Mouse (Mus musculus) cerebellum, adult 2 months (tissue): ENCODE measurements around the gene Cep131. TPM values are rescaled to one million over a fixed set of nuclear protein-coding genes. Genes with fewer than 3 reads are reported as not detected.

Experiments
- DNase-seq, 2 experiments: peaks; one replicate each; pipeline ENCODE4 v3.0.0; 2021
- H3K27ac ChIP-seq: fragments of 200-500 bp; 2 replicates; pipeline ENCODE4 v1.5.1; 2012; ENCODE audit warnings: low read length, control low read depth, inconsistent platforms; ENCODE audit not compliant: insufficient read depth
- H3K27me3 ChIP-seq: fragments of 200-500 bp; 2 replicates; pipeline ENCODE4 v1.6.1; 2012; ENCODE audit warnings: inconsistent platforms, mild to moderate bottlenecking, low read length, moderate library complexity; ENCODE audit not compliant: control insufficient read depth, insufficient read depth
- H3K4me1 ChIP-seq: fragments of 200-500 bp; 2 replicates; pipeline ENCODE4 v1.6.1; 2011; ENCODE audit warnings: low read length; ENCODE audit not compliant: control insufficient read depth, insufficient read depth
- H3K4me3 ChIP-seq: fragments of 200-500 bp; replicated peaks from 2 replicates; pipeline ENCODE3; 2011; ENCODE audit warnings: mild to moderate bottlenecking, low read depth, low read length, control low read depth; ENCODE audit not compliant: insufficient read depth
- CTCF ChIP-seq: fragments of 200-500 bp; IDR thresholded peaks from 2 replicates; pipeline ENCODE4 v1.5.1; 2011; ENCODE audit warnings: low read depth, mild to moderate bottlenecking, control low read depth, low read length, moderate library complexity, borderline replicate concordance; ENCODE audit not compliant: insufficient read depth
- POLR2A ChIP-seq: fragments of 200-500 bp; IDR thresholded peaks from 2 replicates; pipeline ENCODE4 v1.6.1; 2011; ENCODE audit warnings: low read length, control low read depth, borderline replicate concordance; ENCODE audit not compliant: insufficient read depth
- WGBS: fragments of 180-500 bp; shearing (Covaris S2); methylation state at CpG from one replicate; pipeline ENCODE4 v1.1.7; 2018; 5-methylcytosine and 5-hydroxymethylcytosine counted together
- polyA plus RNA-seq: library from polyadenylated mRNA; depleted of rRNA; stranded (reverse); fragments of >200 nt; gene quantifications from 2 replicates; pipeline ENCODE4 v1.2.3, GENCODE M21; 2012

Gene Cep131
- polyA plus RNA-seq, 1 experiment = 33.0 TPM

- TF ChIP-seq CTCF = no peak
- TF ChIP-seq POLR2A = no peak
- peaks cover 84% of the 10 kb centered on the region for H3K4me1 ChIP-seq
- no peaks in the 10 kb centered on the region for H3K27me3 ChIP-seq
- H3K27ac ChIP-seq = no peak overlapping the region
- H3K4me3 ChIP-seq = no peak overlapping the region
- no peak for DNase-seq
- 58% methylated on average over 3 of the region's 3 CpGs for WGBS
Observed at GRCm38 (mm10) chr11:120034306-120034705, 52.3 kb downstream of the Cep131 start.

GRCm38 (mm10) chr11:120033473-120033872, 53.2 kb downstream of the Cep131 start:
- DNase-seq = no peak
- H3K4me3 ChIP-seq = no peak overlapping the region
- WGBS = 58% methylated on average over 3 of the region's 3 CpGs
- no peaks in the 10 kb centered on the region for H3K27me3 ChIP-seq
- H3K27ac ChIP-seq = no peak overlapping the region
- no peak for TF ChIP-seq CTCF
- H3K4me1 ChIP-seq = peaks cover 80% of the 10 kb centered on the region

GRCm38 (mm10) chr11:120032052-120032451, 54.6 kb downstream of the Cep131 start:
- Histone ChIP-seq H3K4me1 (peaks cover 72% of the 10 kb centered on the region), H3K27me3 (no peaks in the 10 kb centered on the region), H3K4me3 (no peak overlapping the region), H3K27ac (peak overlapping the region; percentile 20)
- TF ChIP-seq CTCF (no peak), POLR2A (no peak)
- 25% methylated on average over 8 of the region's 8 CpGs for WGBS
- DNase-seq = no peak

GRCm38 (mm10) chr11:120030145-120030901, 56.3 kb downstream of the Cep131 start:
- peak; percentile 68 for TF ChIP-seq CTCF
- no peak for TF ChIP-seq POLR2A
- no peaks in the 10 kb centered on the region for H3K27me3 ChIP-seq
- DNase-seq = peak; percentile 80 to 81
- 3% methylated on average over 10 of the region's 10 CpGs for WGBS
- peak overlapping the region; percentile 40 for H3K27ac ChIP-seq
- H3K4me3 ChIP-seq = no peak overlapping the region
- H3K4me1 ChIP-seq = peaks cover 72% of the 10 kb centered on the region

- DNase-seq = peak; percentile 60 to 64
- 17% methylated on average over 9 of the region's 9 CpGs for WGBS
- Histone ChIP-seq H3K27me3 (no peaks in the 10 kb centered on the region), H3K4me1 (peaks cover 66% of the 10 kb centered on the region), H3K27ac (peak overlapping the region; percentile 40), H3K4me3 (no peak overlapping the region)
- TF ChIP-seq POLR2A (no peak), CTCF (no peak)
Observed at GRCm38 (mm10) chr11:120029431-120030144, 57.0 kb downstream of the Cep131 start.

- H3K4me1 ChIP-seq = peaks cover 65% of the 10 kb centered on the region
- H3K27ac ChIP-seq = no peak overlapping the region
- WGBS = 71% methylated on average over 18 of the region's 18 CpGs
- TF ChIP-seq POLR2A = no peak
- no peak for TF ChIP-seq CTCF
- H3K27me3 ChIP-seq = no peaks in the 10 kb centered on the region
- DNase-seq = no peak
- H3K4me3 ChIP-seq = no peak overlapping the region
Observed at GRCm38 (mm10) chr11:120028319-120029092, 58.1 kb downstream of the Cep131 start.

- 51% methylated on average over 3 of the region's 3 CpGs for WGBS
Observed at GRCm38 (mm10) chr11:120026941-120027340, 59.7 kb downstream of the Cep131 start.

More at GRCm38 (mm10) chr11:120026941-120027340, 59.7 kb downstream of the Cep131 start:
- peak in 1 of 2 experiments; percentile 38 for DNase-seq
- Histone ChIP-seq H3K27me3 (no peaks in the 10 kb centered on the region), H3K27ac (no peak overlapping the region), H3K4me3 (no peak overlapping the region), H3K4me1 (peaks cover 63% of the 10 kb centered on the region)
- TF ChIP-seq POLR2A (no peak), CTCF (no peak)
